Mouse (Mus musculus): ENCODE data around the gene Sdk2. TPM values are rescaled to one million over a fixed set of nuclear protein-coding genes. Genes with fewer than 3 reads are reported as not detected.

Gene Sdk2
- polyA plus RNA-seq, 1 experiment from 2014 or later = 2.1 TPM

DNA sequence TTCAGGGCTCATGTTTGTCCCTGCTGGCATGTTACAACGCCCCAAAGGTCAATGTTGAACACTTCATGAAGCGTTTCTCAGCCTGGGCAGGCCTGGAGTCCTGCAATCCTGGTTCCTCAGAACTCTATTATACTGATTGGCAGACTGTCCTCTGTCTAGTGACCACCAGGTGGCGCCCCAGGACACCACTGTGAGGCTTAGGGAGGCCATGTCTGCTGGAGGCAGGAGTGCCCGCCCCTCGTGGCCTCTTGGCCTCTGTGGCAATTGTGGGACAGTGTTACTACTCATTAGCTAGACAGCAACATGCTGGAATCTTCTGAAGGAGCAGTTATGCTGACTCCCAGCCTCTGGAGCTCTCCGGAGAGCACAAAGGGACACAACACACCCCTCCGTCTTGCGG is 201.2 kb downstream of the Sdk2 start:
- WGBS = 35% methylated on average over 8 of the region's 8 CpGs
- Histone ChIP-seq H3K36me3 (no peaks in the 10 kb centered on the region), H3K4me1 (replicated peaks) (no peaks in the 10 kb centered on the region), H3K27me3 (replicated peaks) (no peaks in the 10 kb centered on the region), H3K4me3 (replicated peaks) (no peak overlapping the region), H3K9ac (no peak overlapping the region), H3K4me2 (replicated peaks) (no peak overlapping the region), H3K27ac (no peak overlapping the region), H3K9me3 (no peaks in the 10 kb centered on the region)
- peak; percentile 80 for ATAC-seq

DNA sequence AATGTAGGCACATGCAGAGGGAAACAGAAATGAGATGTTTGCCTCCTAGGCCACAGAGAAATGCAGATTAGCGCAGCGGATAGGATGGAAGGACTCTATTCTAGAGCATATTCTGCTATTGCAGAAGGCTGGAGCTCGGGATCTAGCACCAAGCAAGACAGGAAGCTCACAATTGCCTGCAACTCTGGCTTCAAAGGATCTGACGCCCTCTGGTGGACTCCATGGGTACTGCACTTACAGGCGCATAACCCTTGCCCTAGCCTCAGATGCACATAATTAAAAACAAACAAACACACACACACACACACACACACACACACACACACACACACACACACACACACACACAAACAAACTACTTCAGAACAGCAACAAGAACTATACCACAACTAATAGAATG is 203.4 kb downstream of the Sdk2 start:
- H3K27me3 ChIP-seq (replicated peaks) = no peaks in the 10 kb centered on the region
- 76% methylated on average over 5 of the region's 5 CpGs for WGBS
- no peak overlapping the region for H3K27ac ChIP-seq
- H3K4me2 ChIP-seq (replicated peaks) = no peak overlapping the region
- H3K4me3 ChIP-seq (replicated peaks) = no peak overlapping the region
- no peaks in the 10 kb centered on the region for H3K4me1 ChIP-seq (replicated peaks)
- no peak for ATAC-seq
- no peaks in the 10 kb centered on the region for H3K9me3 ChIP-seq
- H3K36me3 ChIP-seq = no peaks in the 10 kb centered on the region
- no peak overlapping the region for H3K9ac ChIP-seq

DNA sequence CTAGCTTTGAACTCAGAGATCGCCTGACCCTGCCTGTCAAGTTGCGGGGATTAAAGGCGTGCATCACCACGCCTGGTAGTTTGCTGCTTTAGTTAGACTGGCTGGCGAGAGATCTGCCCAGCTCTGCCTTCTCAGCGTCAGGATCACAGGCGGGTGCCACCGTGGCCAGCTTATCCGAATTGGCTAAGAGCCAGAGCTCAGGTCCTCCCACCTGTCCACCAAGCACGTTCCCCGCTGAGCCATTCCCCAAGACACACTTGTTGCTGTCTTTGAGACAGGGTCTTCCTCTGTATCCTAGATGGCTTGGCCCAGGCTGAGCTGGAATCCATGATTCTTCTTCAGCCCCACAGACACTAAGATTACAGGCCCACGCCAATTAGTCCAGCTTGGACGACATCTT is 211.2 kb downstream of the Sdk2 start:
- no peak overlapping the region for H3K4me2 ChIP-seq (replicated peaks)
- WGBS = 80% methylated on average over 13 of the region's 13 CpGs
- H3K27me3 ChIP-seq (replicated peaks) = no peaks in the 10 kb centered on the region
- no peak overlapping the region for H3K27ac ChIP-seq
- no peaks in the 10 kb centered on the region for H3K9me3 ChIP-seq
- H3K9ac ChIP-seq = no peak overlapping the region
- no peak for ATAC-seq
- no peak overlapping the region for H3K4me3 ChIP-seq (replicated peaks)
- no peaks in the 10 kb centered on the region for H3K4me1 ChIP-seq (replicated peaks)
- H3K36me3 ChIP-seq = no peaks in the 10 kb centered on the region

DNA sequence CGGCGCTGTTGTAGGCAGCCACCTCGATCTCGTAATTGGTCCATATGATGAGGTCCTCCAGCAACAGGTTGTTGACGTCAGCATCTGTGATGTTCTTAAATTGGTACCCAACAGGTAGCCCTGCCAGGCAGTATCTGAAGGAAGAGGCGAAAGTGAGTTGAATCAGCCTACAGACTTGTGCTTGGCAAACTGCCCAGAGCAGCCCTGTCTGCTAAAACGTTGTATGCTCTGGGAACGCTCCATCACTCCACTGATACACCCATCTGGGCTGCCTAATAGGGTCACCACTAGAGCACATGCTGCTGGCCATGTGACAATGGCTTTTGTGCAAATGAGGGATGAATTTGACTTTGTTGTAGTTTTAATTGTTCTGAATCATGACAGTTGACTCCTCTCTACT is 215.1 kb downstream of the Sdk2 start:
- no peaks in the 10 kb centered on the region for H3K36me3 ChIP-seq
- 79% methylated on average over 8 of the region's 8 CpGs for WGBS
- no peak overlapping the region for H3K27ac ChIP-seq
- H3K9ac ChIP-seq = no peak overlapping the region
- H3K27me3 ChIP-seq (replicated peaks) = no peaks in the 10 kb centered on the region
- H3K4me2 ChIP-seq (replicated peaks) = no peak overlapping the region
- H3K9me3 ChIP-seq = no peaks in the 10 kb centered on the region
- H3K4me1 ChIP-seq (replicated peaks) = no peaks in the 10 kb centered on the region
- ATAC-seq = no peak
- H3K4me3 ChIP-seq (replicated peaks) = no peak overlapping the region

DNA sequence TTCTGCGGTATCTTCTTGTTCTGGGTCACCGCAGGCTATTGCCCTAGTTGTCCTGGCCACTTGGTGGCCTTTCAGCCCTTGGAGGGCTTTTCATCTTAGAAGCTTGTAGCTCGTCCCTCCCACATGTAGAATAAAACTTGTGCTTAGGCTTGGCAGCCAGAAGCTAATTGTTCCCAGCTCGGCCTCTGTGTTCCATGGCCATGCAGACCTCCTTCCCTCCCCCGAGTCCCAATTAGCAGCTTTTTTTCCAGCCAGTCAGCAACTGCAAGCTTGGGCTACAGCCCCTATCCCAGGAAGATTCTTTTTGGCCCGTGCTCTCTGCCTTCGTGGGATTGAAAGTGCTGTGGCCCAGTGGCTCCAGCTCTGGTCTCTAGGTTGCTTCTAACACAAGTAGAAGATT is 217.5 kb downstream of the Sdk2 start:
- Histone ChIP-seq H3K9ac (no peak overlapping the region), H3K4me1 (replicated peaks) (no peaks in the 10 kb centered on the region), H3K9me3 (no peaks in the 10 kb centered on the region), H3K4me2 (replicated peaks) (no peak overlapping the region), H3K27me3 (replicated peaks) (no peaks in the 10 kb centered on the region), H3K36me3 (no peaks in the 10 kb centered on the region), H3K4me3 (replicated peaks) (no peak overlapping the region), H3K27ac (no peak overlapping the region)
- WGBS = 80% methylated on average over 7 of the region's 7 CpGs
- no peak for ATAC-seq

DNA sequence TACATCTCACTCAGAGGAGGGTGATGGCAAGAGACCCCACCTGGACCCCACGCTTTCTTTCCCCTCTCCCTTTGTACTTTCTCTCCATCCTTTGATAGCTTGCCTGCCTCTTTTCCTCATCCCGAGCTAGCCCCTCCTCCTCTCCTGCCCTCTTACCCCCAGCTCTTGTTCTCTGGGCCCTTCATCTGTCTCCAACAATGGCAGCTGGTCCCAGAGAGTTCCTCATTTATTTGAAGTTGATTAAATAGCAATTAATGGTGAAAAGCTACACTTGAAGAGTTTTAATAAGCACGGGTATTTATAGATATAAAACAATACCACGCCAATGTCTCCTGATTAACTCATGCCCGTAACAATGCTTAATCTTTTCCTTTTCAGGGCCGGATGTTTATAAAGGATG is 222.9 kb downstream of the Sdk2 start:
- Histone ChIP-seq H3K27ac (no peak overlapping the region), H3K9ac (no peak overlapping the region), H3K36me3 (no peaks in the 10 kb centered on the region), H3K4me3 (replicated peaks) (no peak overlapping the region), H3K4me2 (replicated peaks) (no peak overlapping the region), H3K27me3 (replicated peaks) (no peaks in the 10 kb centered on the region), H3K9me3 (no peaks in the 10 kb centered on the region), H3K4me1 (replicated peaks) (no peaks in the 10 kb centered on the region)
- 81% methylated on average over 6 of the region's 6 CpGs for WGBS
- ATAC-seq = no peak

DNA sequence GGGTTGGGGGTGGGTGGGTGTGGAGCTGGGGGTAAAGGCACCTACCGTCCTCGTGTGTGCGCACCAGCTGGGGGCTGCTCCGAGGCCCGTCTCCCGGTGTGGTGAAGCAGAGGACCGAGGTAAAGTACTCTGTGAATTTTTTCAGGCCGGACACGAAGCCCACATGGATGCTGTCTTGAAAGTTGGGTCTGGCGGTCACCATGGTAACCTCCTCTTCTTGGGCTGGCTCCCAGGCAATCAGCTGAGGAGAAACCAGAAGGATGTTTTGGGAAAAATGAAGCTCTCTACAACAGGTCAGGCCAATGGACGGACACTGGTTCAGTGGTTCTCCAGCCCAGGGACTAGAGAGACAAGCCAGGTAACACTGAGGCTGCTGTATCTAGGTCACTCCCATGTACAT is 224.0 kb downstream of the Sdk2 start:
- no peaks in the 10 kb centered on the region for H3K36me3 ChIP-seq
- WGBS = 94% methylated on average over 11 of the region's 11 CpGs
- no peak for ATAC-seq

DNA sequence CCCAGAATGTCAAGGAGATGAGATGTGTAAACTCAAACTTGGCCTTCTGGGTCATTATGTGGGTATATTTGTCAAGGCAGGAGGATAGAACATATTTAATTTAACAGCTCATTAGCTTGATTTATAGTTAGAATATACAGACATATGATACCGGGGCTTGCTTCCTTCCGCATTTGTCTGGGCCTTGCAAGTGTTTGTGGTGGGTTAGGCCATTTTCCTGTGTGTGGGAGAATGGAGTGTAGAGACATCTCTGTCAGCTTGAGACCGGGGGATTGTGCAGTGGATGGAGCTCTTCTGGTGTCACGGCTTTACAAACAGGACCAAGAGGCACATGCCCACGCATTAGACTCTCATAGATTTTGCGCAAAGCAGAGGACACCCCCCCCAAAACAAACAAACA is 235.2 kb downstream of the Sdk2 start:
- no peaks in the 10 kb centered on the region for H3K27me3 ChIP-seq (replicated peaks)
- no peak overlapping the region for H3K9ac ChIP-seq
- no peaks in the 10 kb centered on the region for H3K4me1 ChIP-seq (replicated peaks)
- WGBS = 80% methylated on average over 6 of the region's 6 CpGs
- no peak overlapping the region for H3K4me3 ChIP-seq (replicated peaks)
- no peak overlapping the region for H3K27ac ChIP-seq
- H3K9me3 ChIP-seq = no peaks in the 10 kb centered on the region
- ATAC-seq = no peak
- no peaks in the 10 kb centered on the region for H3K36me3 ChIP-seq
- no peak overlapping the region for H3K4me2 ChIP-seq (replicated peaks)

More for the DNA sequence above, 224.0 kb downstream of the Sdk2 start:
- H3K4me1 ChIP-seq (replicated peaks) = no peaks in the 10 kb centered on the region
- no peak overlapping the region for H3K27ac ChIP-seq
- no peak overlapping the region for H3K9ac ChIP-seq
- no peak overlapping the region for H3K4me2 ChIP-seq (replicated peaks)
- no peaks in the 10 kb centered on the region for H3K27me3 ChIP-seq (replicated peaks)
- H3K4me3 ChIP-seq (replicated peaks) = no peak overlapping the region
- no peaks in the 10 kb centered on the region for H3K9me3 ChIP-seq

DNA sequence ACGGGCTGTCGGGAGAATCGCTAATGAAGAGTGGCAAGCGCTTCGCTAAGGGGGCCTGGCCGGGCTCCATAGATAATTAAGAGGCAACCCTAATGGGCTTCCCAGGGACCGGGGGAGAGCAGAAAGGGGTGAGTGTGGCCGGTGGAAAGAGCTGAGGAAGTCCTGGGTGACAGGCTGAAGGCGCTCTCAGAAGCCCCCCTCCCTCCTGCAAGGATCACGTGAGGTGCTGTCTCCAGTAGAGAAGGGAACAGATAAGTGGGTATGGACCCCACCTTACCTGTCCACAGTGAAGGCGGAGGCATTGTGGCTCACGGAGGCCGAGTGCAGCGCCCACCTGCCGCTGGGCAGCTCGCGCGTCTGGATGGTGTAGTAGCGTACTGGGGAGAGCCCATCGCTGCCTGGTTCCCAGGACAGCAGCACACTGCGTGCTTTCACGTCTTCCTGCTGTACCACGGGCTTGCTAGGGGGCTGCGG is 238.7 kb downstream of the Sdk2 start:
- H3K4me3 ChIP-seq (replicated peaks) = no peak overlapping the region
- H3K27me3 ChIP-seq (replicated peaks) = no peaks in the 10 kb centered on the region
- no peak overlapping the region for H3K27ac ChIP-seq
- no peak overlapping the region for H3K9ac ChIP-seq
- H3K4me2 ChIP-seq (replicated peaks) = no peak overlapping the region
- H3K4me1 ChIP-seq (replicated peaks) = no peaks in the 10 kb centered on the region
- no peaks in the 10 kb centered on the region for H3K9me3 ChIP-seq
- no peaks in the 10 kb centered on the region for H3K36me3 ChIP-seq
- 47% methylated on average over 24 of the region's 24 CpGs for WGBS
- ATAC-seq = no peak

DNA sequence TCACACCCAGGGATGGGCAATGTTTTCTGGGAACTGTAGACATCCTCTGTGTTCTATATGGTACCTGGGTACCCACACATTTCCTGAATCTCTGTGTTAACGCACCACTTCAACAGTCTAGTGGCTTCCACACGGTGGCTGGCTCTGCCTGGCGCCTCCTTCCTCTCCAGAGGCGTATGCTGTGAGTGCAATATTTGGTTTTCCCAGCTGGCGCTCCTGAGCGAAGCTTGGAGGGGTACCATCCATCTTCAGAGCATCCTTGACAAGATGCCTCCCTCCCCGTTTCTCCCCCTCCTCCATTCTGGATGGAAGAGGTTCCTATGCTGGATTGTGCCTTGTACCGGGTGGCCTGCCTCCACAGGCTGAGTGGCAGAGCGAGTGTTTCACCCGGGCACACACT is 246.8 kb downstream of the Sdk2 start:
- Histone ChIP-seq H3K36me3 (no peaks in the 10 kb centered on the region), H3K9me3 (no peaks in the 10 kb centered on the region), H3K4me3 (replicated peaks) (no peak overlapping the region), H3K27me3 (replicated peaks) (no peaks in the 10 kb centered on the region), H3K4me1 (replicated peaks) (peaks cover 7% of the 10 kb centered on the region; the same call in 1 of the 2 replicates), H3K9ac (no peak overlapping the region), H3K4me2 (replicated peaks) (no peak overlapping the region), H3K27ac (no peak overlapping the region)
- ATAC-seq = no peak
- 77% methylated on average over 10 of the region's 10 CpGs for WGBS

DNA sequence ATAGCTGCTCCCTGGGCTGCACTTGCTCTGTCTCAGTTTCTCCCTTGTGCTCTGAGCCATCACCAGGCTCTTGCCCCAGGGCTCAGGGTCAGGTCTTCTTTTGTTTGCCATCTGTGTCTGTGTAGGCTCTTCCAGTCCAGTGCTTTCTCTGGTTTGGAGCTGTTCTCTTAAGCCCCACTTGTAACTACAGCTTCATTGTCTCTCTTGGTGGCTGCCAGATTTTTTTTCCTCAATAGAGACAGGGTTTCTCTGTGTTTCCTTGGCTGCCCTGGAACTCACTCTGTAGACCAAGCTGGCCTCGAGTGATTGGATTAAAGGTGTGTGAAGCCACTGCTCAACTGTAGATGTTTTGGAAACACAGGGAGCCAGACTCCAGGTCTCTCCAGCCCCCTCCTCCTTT is 247.8 kb downstream of the Sdk2 start:
- WGBS = 58% methylated on average over 1 of the region's 1 CpGs
- H3K4me2 ChIP-seq (replicated peaks) = no peak overlapping the region
- H3K27me3 ChIP-seq (replicated peaks) = no peaks in the 10 kb centered on the region
- no peak overlapping the region for H3K4me3 ChIP-seq (replicated peaks)
- H3K27ac ChIP-seq = no peak overlapping the region
- H3K9ac ChIP-seq = no peak overlapping the region
- H3K9me3 ChIP-seq = no peaks in the 10 kb centered on the region
- H3K4me1 ChIP-seq (replicated peaks) = peaks cover 7% of the 10 kb centered on the region; the same call in 1 of the 2 replicates
- H3K36me3 ChIP-seq = no peaks in the 10 kb centered on the region
- ATAC-seq = no peak

DNA sequence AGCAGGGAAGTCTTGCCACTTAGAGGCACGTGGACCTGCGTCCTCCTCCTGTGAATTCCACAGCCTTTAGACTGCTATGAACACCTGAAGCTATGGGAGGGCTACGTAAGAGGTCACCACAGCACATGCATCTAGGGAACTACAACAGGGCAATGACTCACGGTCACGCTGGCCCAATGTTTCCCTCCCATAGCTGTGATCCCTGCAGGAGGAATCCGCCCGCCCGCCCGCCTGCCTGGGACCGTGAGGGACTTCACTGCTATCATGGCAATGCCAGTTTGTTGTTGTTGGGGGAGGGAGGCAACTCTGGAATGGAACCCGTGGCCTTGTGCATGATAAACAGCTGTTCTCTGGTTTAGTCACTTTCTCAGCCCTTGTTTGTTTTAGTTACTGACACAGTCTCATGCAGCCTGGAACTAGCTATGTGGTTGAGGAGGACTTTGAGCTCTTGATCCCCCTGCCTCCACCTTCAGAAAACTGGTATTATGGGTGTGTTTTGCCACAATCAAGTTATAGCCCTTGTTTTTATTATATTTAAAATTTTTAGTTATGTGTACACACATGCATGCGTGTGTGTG is 249.8 kb downstream of the Sdk2 start:
- H3K36me3 ChIP-seq = no peaks in the 10 kb centered on the region
- no peak overlapping the region for H3K4me2 ChIP-seq (replicated peaks)
- H3K27ac ChIP-seq = 0 out of 2 replicates have a peak overlapping the region, but pooled peaks have one; percentile 9
- no peaks in the 10 kb centered on the region for H3K9me3 ChIP-seq
- no peak overlapping the region for H3K4me3 ChIP-seq (replicated peaks)
- ATAC-seq = peak; percentile 63
- WGBS = 62% methylated on average over 12 of the region's 12 CpGs
- peaks cover 7% of the 10 kb centered on the region; the same call in 1 of the 2 replicates for H3K4me1 ChIP-seq (replicated peaks)
- no peak overlapping the region for H3K9ac ChIP-seq
- no peaks in the 10 kb centered on the region for H3K27me3 ChIP-seq (replicated peaks)

DNA sequence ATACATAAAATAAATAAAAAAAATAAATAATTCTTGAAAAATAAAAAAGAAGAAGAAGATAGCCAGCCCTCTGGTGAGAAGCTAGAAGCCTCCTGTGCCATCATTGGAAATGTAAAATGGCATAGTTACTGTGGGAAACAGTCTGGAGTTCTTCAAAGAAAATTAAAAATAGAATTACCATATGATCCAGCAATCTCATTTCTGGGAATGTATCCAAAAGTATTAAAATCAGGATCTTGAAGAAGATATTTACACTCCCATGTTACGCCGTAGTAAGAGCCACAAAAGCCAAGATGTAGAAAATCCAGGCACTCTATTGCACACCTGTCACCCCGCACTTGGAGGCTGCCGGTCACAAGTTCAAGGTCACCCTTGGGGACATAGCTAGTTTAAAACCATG is 250.4 kb downstream of the Sdk2 start:
- Histone ChIP-seq H3K4me3 (replicated peaks) (no peak overlapping the region), H3K27ac (0 out of 2 replicates have a peak overlapping the region, but pooled peaks have one; percentile 9), H3K4me2 (replicated peaks) (no peak overlapping the region), H3K36me3 (no peaks in the 10 kb centered on the region), H3K27me3 (replicated peaks) (no peaks in the 10 kb centered on the region), H3K4me1 (replicated peaks) (peaks cover 9% of the 10 kb centered on the region; the same call in 1 of the 2 replicates), H3K9ac (no peak overlapping the region), H3K9me3 (no peaks in the 10 kb centered on the region)
- WGBS = 47% methylated on average over 4 of the region's 4 CpGs
- ATAC-seq = no peak

All from intestine, embryonic 15.5 days (tissue).